Mouse (Mus musculus) adrenal gland, postnatal 10 days (tissue): Measurements from ENCODE around the gene Anks1b. TPM values are rescaled to one million over a fixed set of nuclear protein-coding genes. Genes with fewer than 3 reads are reported as not detected.

ENCODE experiments used
- DNase-seq: peaks from one replicate; pipeline ENCODE4 v3.0.0; 2021; ENCODE audit warnings: mixed read lengths
- total RNA-seq, 2 experiments: library from RNA; stranded (reverse); gene quantifications; 2 replicates each; pipeline ENCODE4 v1.2.3; 2021

The Anks1b gene
- total RNA-seq, 2 experiments from 2014 or later: 1.7 to 2.0 TPM

GRCm38 (mm10) chr10:90880854-90881560 lies 1007.7 kb downstream of the Anks1b start:
- DNase-seq: peak; percentile 37

DNA sequence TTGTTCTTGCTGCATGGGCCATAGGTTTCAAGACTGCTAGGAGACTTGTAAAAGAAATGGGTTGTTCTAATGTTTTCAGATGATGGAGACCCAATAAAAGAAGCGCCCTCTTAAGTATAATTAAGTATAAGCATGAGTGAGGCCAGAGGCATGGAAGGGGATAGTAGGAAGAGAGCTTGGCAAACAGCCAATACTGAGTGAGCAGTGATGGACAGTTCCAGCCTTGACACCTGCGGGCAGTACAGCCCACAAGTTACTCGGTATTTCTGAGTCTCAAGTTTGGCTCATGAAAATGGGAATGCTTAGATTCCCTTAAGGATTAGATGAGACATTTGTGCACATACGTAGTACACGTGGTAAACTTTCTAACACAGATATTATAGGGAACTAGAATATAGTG lies 1016.3 kb downstream of the Anks1b start:
- no peak for DNase-seq

DNA sequence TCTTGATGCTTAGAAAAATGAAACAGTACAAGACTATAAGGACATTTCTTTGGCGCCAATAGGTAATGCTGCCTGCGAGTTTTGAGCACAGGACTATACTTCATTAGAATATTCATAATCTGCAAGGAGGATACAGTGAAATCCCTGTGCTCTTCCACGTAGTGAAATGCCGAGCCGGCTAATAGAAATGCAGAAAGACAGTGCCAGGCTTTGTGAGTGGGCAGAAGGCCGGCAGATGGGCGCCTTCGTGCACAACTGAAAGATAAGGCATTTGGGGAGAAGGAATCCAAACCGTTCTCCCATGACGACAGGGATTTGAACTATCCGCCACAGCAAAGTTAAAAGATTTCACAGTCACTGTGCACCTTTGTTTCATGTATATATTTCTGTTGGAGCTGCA lies 1019.4 kb downstream of the Anks1b start:
- no peak for DNase-seq

- no peak for DNase-seq
Measured at GRCm38 (mm10) chr10:90897894-90898293, 1024.6 kb downstream of the Anks1b start.

DNA sequence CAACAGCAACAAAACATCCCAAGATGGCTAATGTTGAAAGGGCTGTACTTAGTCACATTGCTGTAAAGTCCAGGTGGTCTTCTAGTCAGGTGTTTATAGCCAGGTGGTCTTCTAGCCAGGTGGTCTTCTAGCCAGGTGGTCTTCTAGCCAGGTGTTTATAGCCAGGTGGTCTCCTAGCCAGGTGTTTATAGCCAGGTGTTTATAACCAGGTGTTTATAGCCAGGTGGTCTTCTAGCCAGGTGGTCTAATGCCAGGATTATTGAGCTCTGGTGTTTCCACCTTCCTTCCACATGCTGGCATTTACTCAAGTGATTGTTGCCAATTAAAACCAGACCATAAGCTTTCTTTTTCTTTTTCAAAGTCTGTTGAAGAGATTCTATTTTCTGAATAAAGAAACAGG lies 1030.9 kb downstream of the Anks1b start:
- DNase-seq: no peak

GRCm38 (mm10) chr10:90907381-90907780 lies 1034.1 kb downstream of the Anks1b start:
- no peak for DNase-seq

DNA sequence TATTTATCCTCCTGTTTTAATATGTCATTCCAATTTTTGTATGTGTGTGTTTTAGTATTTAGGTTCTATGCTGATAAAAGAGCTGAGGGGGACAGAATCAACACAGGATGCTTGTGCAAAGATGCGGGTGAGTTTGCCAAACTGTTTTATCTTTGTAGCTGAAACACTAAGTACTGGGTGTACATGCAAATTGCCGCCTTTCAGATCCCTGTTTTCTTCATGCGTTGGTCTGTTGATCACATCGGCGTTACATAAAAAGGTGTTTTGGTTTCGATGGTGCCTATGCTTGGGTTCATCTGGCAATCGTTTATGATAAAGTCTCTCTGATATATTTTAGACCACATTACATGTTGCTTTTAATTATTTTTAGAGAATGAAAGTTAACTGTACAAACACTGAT lies 1050.2 kb downstream of the Anks1b start:
- DNase-seq: no peak

DNA sequence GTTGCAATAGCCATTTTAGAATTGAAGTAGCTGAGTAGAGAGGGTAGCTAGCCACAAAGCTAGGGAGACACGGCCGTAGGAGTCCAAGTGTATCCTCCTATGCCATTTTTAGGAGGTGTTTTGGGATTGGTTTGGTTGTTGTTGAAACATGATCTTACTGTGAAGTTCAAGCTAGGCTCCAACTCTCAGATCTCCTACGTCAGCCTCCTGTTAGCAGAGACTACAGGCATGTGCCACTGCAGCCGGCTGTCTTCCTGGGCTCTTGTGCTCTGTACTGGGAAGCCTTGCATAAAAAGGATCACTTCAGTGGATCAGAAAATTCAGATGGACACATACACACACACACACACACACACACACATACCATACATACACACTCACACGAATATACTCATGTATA lies 1059.8 kb downstream of the Anks1b start:
- DNase-seq: no peak

DNA sequence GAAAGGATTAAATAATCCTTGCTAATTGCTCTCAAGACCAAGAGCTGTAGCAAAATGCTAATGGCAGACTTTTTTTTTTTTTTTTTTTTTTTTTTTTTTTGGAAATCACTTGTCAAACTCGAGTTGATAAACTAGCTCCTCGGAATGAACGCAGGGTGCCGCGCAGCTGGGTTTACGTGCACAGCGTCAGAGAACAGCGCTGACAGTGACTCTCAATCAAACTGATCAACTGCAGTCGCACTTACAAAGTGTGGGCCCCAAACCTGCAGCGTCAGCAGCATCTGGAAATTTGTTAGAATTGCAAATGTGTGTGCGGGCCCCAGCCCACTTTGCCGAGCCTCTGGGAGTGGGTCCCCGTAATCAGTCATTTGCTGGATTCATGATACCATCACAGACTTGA lies 1061.4 kb downstream of the Anks1b start:
- DNase-seq: no peak

DNA sequence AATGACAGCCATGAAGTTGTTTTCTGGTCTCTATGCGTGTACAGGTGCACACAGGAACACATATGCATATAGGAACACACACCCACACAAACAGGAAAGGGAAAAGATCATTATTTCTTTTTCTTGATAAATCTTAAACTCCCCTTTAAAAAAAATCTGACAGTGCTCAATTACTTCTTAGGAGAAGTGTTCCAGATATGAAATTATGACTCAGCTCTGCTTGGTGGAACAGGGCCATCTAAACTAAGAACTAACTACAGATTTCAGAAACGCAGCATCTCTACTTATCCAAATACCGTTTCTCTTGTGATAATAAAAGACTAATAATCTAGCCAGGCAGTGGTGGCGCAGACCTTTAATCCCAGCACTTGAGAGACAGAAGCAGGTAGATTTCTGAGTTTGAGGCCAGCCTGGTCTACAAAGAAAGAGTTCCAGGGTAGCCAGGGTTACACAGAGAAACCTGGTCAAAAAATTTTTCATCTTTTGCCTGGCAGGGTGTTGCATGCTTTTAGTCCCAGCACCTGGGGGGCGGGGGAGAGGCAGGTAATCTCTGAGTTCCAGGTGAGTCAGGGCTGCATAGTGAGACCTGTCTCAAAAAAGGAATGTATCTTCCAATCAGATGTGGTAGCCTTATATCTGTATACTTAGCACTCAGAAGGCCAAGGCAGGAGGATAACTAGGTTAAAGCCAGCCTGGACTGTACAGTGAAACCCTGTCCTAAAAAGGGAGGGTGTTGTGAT lies 1064.6 kb downstream of the Anks1b start:
- DNase-seq: no peak

GRCm38 (mm10) chr10:90940521-90941520 lies 1067.5 kb downstream of the Anks1b start:
- no peak for DNase-seq

DNA sequence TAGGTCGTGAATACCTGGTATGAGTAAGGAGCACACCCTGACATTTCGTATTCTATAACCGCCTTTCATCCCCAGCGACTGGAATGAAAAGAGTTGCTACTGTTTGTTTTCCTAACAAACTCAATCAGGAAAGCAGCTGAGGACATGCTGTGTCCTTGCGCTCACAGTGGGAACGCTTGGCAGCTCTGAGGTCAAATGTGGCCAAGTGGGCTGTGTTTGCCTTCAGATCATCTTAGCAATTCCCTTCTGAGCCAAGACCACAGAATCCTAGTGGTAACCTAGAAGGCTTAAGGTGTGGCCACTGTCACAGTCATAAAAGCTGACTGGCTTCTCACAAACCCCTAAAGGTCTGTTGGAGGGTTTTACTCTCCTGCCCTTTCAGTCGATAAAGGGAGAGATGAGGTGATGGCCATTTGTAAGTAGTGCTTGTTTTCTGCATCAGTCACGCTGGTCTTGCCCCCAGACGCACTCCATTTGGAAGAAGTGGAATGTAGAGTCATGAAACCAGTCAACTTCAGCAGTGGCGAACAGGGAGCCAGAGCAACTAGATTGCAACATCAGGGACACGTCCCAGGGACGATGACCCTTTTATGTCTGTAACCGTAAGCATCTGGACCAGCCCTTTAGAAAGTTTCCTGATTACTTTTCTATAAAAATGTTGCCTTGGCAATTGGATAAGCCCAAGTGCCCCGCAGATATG lies 1068.8 kb downstream of the Anks1b start:
- no peak for DNase-seq

DNA sequence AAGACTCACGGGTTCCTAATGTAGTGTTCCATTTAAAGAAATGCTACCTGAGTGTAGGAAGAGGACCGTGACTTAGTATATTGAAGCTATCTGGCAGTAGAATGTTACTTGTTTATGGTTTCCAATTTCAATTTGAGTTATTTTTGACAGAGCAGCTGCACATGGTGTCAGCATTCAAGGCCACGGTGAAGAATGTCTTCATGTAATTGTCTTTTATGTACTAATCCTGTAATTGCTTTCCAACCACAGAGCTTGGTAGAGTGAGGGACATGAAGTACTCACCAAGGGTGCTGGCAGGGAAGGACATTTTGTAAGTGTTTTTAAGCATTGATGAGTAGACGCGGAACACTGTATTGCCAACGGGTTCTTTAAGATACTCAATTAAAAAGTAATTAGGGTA lies 1073.7 kb downstream of the Anks1b start:
- DNase-seq: no peak

DNA sequence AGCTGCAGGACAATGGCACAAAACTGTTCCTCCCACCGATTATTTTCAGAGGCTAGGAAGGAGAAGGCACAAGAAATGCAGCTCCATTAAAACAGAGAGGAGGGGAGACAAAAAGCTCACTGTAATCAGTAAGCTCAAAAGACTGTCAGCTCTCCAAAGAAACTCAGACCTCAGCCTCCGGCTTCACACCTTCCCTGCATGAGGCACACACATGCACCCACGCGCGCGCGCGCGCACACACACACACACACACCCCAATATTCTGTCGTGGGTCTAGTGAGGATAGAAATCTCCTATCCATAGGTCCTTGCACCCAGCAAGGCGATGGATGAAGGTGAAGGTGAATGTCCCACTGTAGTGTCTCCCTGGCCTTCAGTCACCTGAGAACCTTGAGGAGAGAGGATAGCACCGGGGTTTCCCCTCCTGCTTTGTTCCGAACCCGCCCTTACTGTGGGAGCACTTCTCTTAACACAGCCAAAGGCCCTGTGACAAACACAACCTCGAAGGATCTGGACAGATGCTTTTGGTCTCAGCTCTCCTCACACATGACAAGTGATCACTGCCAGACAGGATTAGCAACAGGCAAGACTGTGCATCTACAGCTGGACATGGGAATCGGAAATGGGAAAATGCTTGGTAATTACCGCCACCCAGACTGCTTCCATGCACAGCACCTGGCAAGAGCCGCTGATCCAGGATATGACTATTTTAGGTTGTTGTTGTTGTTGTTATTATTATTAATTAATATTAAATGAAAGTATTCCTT lies 1074.5 kb downstream of the Anks1b start:
- no peak for DNase-seq

- no peak for DNase-seq
Measured at GRCm38 (mm10) chr10:90953103-90953709, 1079.9 kb downstream of the Anks1b start.

DNA sequence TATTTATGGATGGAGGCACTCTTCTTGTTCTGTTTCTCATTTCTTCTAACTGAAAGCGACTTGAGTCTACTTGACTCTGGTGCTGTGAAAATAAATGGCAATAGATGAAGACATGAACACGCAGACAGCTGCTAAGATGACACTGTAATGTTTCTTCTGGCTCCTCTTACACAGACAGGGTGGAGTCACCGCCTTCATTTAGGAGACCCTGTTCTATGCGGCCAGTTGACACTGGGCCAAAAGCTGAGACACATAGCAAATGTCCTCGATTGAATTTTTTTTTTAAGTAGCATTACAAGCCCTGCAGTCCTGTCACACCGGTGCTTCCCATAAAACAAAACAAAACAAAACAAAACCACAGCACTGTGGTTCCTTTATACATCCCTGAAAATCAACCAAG lies 1080.5 kb downstream of the Anks1b start:
- DNase-seq: no peak

GRCm38 (mm10) chr10:90960374-90960773 lies 1087.1 kb downstream of the Anks1b start:
- DNase-seq: no peak

- DNase-seq: no peak
Measured at GRCm38 (mm10) chr10:90964511-90964910, 1091.2 kb downstream of the Anks1b start.

DNA sequence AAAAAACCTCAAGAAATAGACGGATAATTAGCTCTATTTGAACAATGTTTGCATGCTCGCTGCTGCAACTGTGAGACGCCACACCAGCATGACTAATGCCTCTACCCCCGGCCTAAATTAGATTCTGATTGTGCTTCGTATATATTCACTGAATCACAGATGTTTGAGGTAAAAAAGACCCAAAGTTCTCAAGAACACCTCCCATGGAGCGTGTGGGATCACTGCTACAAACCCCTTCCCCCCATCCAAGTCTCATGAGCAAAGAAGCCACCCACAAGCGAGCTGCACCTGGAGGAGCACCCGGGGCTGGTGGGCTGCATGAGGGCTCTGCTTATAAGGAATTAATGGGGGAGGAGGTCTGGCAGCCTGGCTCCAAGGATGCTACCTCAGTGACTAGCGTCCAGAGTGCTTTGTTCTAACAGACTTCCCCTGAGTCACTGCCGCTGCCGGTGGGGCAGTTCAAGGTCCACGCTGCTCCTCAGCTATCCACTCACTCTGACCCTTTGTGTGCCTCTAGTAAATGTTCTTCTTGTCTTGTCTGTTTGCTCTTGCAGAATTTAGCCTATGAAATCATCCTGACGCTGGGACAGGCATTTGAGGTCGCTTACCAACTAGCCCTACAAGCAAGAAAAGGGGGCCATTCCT lies 1092.5 kb downstream of the Anks1b start:
- no peak for DNase-seq

DNA sequence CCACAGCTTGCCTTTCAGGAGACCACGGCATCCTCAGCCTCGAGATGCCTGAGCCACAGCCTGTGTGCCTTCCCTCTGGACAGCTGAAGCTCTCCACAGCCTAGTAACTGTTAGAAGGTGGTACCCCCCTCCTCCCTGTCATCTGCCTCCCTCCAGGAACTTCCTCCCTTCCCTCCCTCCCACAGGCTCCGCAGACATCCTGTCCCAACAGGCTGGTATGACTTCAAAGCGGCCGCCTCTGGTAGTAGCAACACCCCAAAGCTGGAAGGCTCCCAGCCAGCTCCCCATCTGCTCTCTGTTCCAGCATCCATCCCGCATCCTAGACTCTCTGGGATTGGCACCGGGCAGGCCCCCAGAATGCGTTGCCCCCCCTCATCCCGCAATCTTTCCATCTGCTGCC lies 1093.5 kb downstream of the Anks1b start:
- DNase-seq: no peak
